Mouse (Mus musculus): ENCODE results near the gene Lrrk1. TPM values are rescaled to one million over a fixed set of nuclear protein-coding genes. Genes with fewer than 3 reads are reported as not detected.

The Lrrk1 gene
- polyA plus RNA-seq, 1 experiment from 2014 or later = 4.7 TPM

GRCm38 (mm10) chr7:66179120-66179581, 209.0 kb downstream of the Lrrk1 start:
- no peak for ATAC-seq (ENCODE audit: low FRiP score)
- 57% methylated on average over 10 of the region's 10 CpGs for WGBS
- no peak overlapping the region for H3K27ac ChIP-seq

GRCm38 (mm10) chr7:66178101-66178500, 210.0 kb downstream of the Lrrk1 start:
- DNase-seq (ENCODE audit: low spot score) = no peak
- Histone ChIP-seq H3K27ac (no peak overlapping the region), H3K36me3 (replicated peaks; ENCODE audit: control insufficient read depth, insufficient read depth) (peaks cover 25% of the 10 kb centered on the region), H3K27me3 (ENCODE audit: control insufficient read depth, insufficient read depth, low read length) (no peaks in the 10 kb centered on the region), H3K9me3 (ENCODE audit: control insufficient read depth, low read length) (no peaks in the 10 kb centered on the region), H3K9ac (no peak overlapping the region), H3K4me1 (replicated peaks; ENCODE audit: control insufficient read depth, insufficient read depth, low read length) (no peaks in the 10 kb centered on the region), H3K4me2 (replicated peaks) (no peak overlapping the region), H3K4me3 (replicated peaks; ENCODE audit: low read length) (no peak overlapping the region)
- 85% methylated on average over 6 of the region's 6 CpGs for WGBS
- ATAC-seq (ENCODE audit: low FRiP score) = no peak

More at GRCm38 (mm10) chr7:66179120-66179581, 209.0 kb downstream of the Lrrk1 start:
- no peaks in the 10 kb centered on the region for H3K9me3 ChIP-seq (ENCODE audit: control insufficient read depth, low read length)
- H3K4me2 ChIP-seq (replicated peaks) = no peak overlapping the region
- H3K4me1 ChIP-seq (replicated peaks; ENCODE audit: control insufficient read depth, insufficient read depth, low read length) = no peaks in the 10 kb centered on the region
- H3K9ac ChIP-seq = no peak overlapping the region
- DNase-seq (ENCODE audit: low spot score) = no peak
- no peaks in the 10 kb centered on the region for H3K27me3 ChIP-seq (ENCODE audit: control insufficient read depth, insufficient read depth, low read length)
- peaks cover 16% of the 10 kb centered on the region for H3K36me3 ChIP-seq (replicated peaks; ENCODE audit: control insufficient read depth, insufficient read depth)
- no peak overlapping the region for H3K4me3 ChIP-seq (replicated peaks; ENCODE audit: low read length)

- no peak for DNase-seq (ENCODE audit: low spot score)
- no peaks in the 10 kb centered on the region for H3K9me3 ChIP-seq (ENCODE audit: control insufficient read depth, low read length)
- H3K27me3 ChIP-seq (ENCODE audit: control insufficient read depth, insufficient read depth, low read length) = no peaks in the 10 kb centered on the region
- no peaks in the 10 kb centered on the region for H3K4me1 ChIP-seq (replicated peaks; ENCODE audit: control insufficient read depth, insufficient read depth, low read length)
- H3K27ac ChIP-seq = no peak overlapping the region
- ATAC-seq (ENCODE audit: low FRiP score) = no peak
- no peak overlapping the region for H3K4me2 ChIP-seq (replicated peaks)
- WGBS = 85% methylated on average over 4 of the region's 4 CpGs
- H3K4me3 ChIP-seq (replicated peaks; ENCODE audit: low read length) = no peak overlapping the region
- H3K9ac ChIP-seq = no peak overlapping the region
- H3K36me3 ChIP-seq (replicated peaks; ENCODE audit: control insufficient read depth, insufficient read depth) = peaks cover 36% of the 10 kb centered on the region
Measured at GRCm38 (mm10) chr7:66176929-66177328, 211.2 kb downstream of the Lrrk1 start.

Small RNAs within 50 kb of the gene (microRNA-seq; reads per million reads assigned to microRNA genes)
- not detected for gene Mir7057

Other genes with a start within 250 kb of the Lrrk1 start
- gene Gm10974, start 22.4 kb downstream of the Lrrk1 start, polyA plus RNA-seq (2014; fragmentation: Nextera tagmentation; extraction: Ambion mirVana) = not detected in 2 replicates
- gene Aldh1a3, start 39.2 kb upstream of the Lrrk1 start, polyA plus RNA-seq (2014; fragmentation: Nextera tagmentation; extraction: Ambion mirVana) = 2.3 and 2.5 TPM in 2 replicates